Mouse (Mus musculus) heart, adult 2 months (tissue): ENCODE results near the gene Fosl2.

ENCODE experiments used
- CTCF ChIP-seq: fragments of 200-600 bp; IDR thresholded peaks from 2 replicates; pipeline ENCODE4 v1.8.1; 2022; ENCODE audit warnings: antibody characterized with exemption, mild to moderate bottlenecking, moderate library complexity
- POLR2A ChIP-seq: fragments of 200-500 bp; IDR thresholded peaks from 2 replicates; pipeline ENCODE4 v1.6.1; 2011; ENCODE audit warnings: mild to moderate bottlenecking, low read depth, low read length, control low read depth; ENCODE audit not compliant: insufficient read depth

DNA sequence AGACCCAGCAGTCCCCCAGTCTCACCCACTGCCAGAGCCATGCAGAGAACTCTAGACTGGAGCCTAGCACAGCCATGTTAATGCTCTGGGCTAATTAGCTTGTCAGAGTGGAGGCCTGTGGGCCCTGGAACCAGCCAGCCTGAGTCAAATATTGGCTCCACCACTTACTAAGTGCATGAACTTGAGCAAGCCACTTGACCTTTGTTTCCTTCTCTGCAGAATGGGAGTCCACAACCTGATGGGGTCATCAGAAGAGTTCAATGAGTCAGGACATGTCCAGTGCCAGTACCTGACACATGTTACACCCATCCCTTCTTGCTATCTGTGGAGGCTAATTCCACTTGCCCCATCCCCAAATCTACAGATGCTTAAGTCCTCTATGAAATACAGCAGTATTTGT is 43.3 kb upstream of the Fosl2 start:
- TF ChIP-seq CTCF (no peak), POLR2A (no peak)
